Mouse (Mus musculus): Measurements from ENCODE around the gene Agrn. TPM values are rescaled to one million over a fixed set of nuclear protein-coding genes. Genes with fewer than 3 reads are reported as not detected.
A peak's percentile ranks its signal among the peaks of the same experiment; 100 is the strongest.

Gene Agrn
- polyA plus RNA-seq, 1 experiment: 98.6 TPM

DNA sequence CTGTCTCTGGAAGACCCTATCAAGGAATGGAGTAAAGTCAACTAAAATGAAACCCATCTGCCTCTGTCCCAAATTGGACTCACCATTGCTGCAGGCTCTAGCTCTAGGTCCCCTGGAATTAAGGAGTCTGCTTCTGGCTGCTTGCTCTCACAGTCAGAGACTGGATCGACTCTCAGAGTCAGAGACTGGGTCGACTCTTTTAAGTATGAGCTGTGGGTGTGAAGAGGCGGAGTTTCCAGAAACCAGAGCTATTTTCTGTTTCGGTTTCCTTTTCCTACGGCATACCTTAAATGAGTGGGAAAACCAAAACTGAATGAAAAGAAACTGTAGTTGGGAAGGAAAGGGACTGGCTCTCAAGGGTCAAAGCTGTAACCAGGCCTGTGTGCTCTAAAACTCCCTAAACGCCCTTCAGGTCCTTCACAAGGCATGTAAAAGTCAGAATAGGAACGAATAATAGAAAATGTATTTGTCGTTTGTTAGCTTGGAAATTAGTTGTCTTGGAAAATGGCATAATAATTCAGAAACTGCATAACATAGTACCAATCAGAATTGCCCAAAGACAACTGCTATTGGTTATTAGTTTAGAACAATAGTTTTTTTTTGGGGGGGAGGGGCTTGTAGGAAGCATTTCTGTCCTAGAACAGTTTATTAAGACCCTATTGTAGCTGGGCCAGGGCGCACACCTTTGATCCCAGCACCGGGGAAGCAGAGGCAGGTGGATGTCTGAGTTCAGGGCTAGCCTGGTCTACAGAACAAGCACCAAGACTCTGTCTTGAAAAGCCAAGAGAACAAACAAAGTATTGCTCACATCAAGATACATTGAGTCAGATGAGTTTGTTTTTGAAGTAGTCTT lies 3.6 kb upstream of the Agrn start, which contains the start of gene Isg15:
TSS of gene Isg15 (minus strand) at position 196 of the 853 bp plus-strand sequence.
- Histone ChIP-seq H3K27me3 (replicated peaks; ENCODE audit: control insufficient read depth, insufficient read depth, low read length) (no peaks in the 10 kb centered on the region), H3K27ac (ENCODE audit: insufficient read depth, low read depth, low read length) (peak within 1 kb of the TSS; percentile 66; the same call in 1 of the 2 replicates), H3K36me3 (ENCODE audit: control insufficient read depth, insufficient read depth, low read length) (no peaks in the 10 kb centered on the region), H3K4me3 (ENCODE audit: insufficient read depth, low read depth, low read length) (peak within 1 kb of the TSS; percentile 40), H3K4me1 (ENCODE audit: control insufficient read depth, insufficient read depth, low read length) (peaks cover 4% of the 10 kb centered on the region)
- DNase-seq: peak; percentile 64
- TF ChIP-seq CTCF (conservative IDR thresholded peaks at IDR 0.05; ENCODE audit: insufficient read depth, insufficient read length, low read depth, low read length): no peak
- no peak for TF ChIP-seq POLR2A (IDR thresholded peaks at IDR 0.05; ENCODE audit: low read depth, low read length)
- 42% methylated on average over 10 of the region's 10 CpGs for WGBS

DNA sequence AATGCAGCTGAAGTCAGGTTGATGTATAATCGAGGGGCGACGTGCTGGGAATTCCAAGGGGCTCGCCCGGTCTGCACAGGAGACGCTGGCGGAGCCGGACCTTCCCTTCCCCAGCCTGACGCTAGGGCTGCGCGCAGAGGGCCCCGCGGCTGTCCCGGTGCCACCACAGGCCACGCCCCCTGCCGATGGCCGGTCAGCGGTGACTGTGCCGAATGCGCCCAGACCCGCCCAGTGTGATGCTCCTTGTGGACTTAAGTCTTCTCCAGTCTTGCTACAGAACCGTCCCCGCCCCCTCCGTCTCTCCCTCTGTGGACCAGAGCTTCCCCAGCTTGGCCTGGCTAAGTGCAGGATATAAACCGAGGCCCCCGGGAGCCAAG lies 529 bp upstream of the Agrn start:
- H3K27me3 ChIP-seq (replicated peaks; ENCODE audit: control insufficient read depth, insufficient read depth, low read length): no peaks in the 10 kb centered on the region
- WGBS: 2% methylated on average over 26 of the region's 26 CpGs
- TF ChIP-seq POLR2A (IDR thresholded peaks at IDR 0.05; ENCODE audit: low read depth, low read length) (no peak), CTCF (conservative IDR thresholded peaks at IDR 0.05; ENCODE audit: insufficient read depth, insufficient read length, low read depth, low read length) (0 out of 2 replicates have a peak, but pooled peaks have one; percentile 5)
- H3K4me1 ChIP-seq (ENCODE audit: control insufficient read depth, insufficient read depth, low read length): peaks cover 22% of the 10 kb centered on the region
- H3K27ac ChIP-seq (ENCODE audit: insufficient read depth, low read depth, low read length): peak overlapping the region; percentile 58; the same call in 1 of the 2 replicates
- DNase-seq: peak; percentile 95
- peak overlapping the region; percentile 60 for H3K4me3 ChIP-seq (ENCODE audit: insufficient read depth, low read depth, low read length)
- no peaks in the 10 kb centered on the region for H3K36me3 ChIP-seq (ENCODE audit: control insufficient read depth, insufficient read depth, low read length)

DNA sequence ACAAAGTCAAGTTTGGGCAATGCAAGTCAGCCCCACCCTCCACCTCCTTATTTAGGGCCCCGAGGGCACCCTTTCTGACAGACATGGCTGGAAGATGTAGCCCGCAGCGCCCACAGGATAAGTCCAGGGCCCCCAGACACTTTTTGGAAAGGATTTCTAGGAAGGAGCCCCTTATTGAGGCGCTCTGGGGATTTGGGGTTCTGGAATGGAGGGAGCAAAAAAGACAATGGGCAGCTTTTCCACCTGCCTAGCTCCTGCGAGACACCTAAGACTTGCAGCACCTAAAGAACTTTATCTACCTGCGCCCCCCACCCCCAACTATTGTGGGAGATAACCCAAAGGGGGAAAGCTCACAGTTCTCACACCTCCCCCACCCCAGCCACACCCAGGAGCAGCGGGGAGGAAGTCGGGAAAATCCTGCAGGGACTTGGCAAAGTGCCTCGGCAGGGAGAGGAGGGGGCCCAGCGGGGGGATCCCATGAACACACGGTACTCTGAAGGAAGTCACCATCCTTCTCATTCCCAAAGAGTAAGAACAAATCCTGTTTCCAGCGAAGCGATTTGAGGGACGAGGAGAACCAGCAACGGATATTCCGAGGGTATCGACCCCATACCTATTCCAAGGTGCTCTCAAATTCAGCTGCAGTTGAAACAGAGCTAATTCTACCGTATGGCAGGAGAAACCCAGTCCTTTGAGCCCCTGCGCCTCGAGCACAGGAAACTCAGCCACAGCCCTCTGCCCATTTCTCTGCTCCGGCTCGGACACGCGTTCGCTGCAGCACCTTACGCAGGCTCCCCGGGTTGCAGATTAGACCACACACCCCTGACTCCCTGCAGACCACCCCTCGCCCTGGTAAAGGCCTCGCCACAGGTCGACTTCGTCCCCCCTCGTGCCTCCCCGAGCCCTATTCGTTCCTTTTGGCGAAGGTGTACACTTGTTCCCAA lies 1.1 kb downstream of the Agrn start:
- DNase-seq: peak; percentile 69
- Histone ChIP-seq H3K36me3 (ENCODE audit: control insufficient read depth, insufficient read depth, low read length) (no peaks in the 10 kb centered on the region), H3K27me3 (replicated peaks; ENCODE audit: control insufficient read depth, insufficient read depth, low read length) (no peaks in the 10 kb centered on the region), H3K27ac (ENCODE audit: insufficient read depth, low read depth, low read length) (peak overlapping the region; percentile 1; the same call in 1 of the 2 replicates), H3K4me3 (ENCODE audit: insufficient read depth, low read depth, low read length) (peak overlapping the region; percentile 90), H3K4me1 (ENCODE audit: control insufficient read depth, insufficient read depth, low read length) (peaks cover 32% of the 10 kb centered on the region)
- 8% methylated on average over 35 of the region's 35 CpGs for WGBS
- TF ChIP-seq CTCF (conservative IDR thresholded peaks at IDR 0.05; ENCODE audit: insufficient read depth, insufficient read length, low read depth, low read length) (no peak), POLR2A (IDR thresholded peaks at IDR 0.05; ENCODE audit: low read depth, low read length) (no peak)

DNA sequence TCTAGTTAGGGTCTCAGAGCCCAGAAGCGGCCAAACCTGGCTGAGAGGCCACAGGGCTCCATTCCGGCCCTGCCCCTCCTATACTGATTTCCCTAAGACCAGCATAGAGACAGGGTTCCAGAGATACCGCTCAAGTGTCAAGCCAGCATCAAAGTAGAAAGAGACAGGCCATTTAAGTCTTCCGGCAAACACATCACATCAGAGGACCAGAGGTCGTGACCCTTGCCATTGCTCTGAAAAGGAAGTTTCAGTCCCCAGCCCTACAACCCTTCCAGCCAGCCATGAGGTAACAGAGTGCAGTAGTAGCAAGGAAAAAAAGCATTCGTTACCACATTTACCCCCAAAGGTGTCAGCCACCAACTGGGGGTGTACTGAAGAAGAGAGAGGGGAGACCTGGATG lies 2.9 kb downstream of the Agrn start:
- Histone ChIP-seq H3K4me1 (ENCODE audit: control insufficient read depth, insufficient read depth, low read length) (peaks cover 46% of the 10 kb centered on the region), H3K4me3 (ENCODE audit: insufficient read depth, low read depth, low read length) (no peak overlapping the region), H3K27ac (ENCODE audit: insufficient read depth, low read depth, low read length) (no peak overlapping the region), H3K36me3 (ENCODE audit: control insufficient read depth, insufficient read depth, low read length) (no peaks in the 10 kb centered on the region), H3K27me3 (replicated peaks; ENCODE audit: control insufficient read depth, insufficient read depth, low read length) (no peaks in the 10 kb centered on the region)
- TF ChIP-seq CTCF (conservative IDR thresholded peaks at IDR 0.05; ENCODE audit: insufficient read depth, insufficient read length, low read depth, low read length) (no peak), POLR2A (IDR thresholded peaks at IDR 0.05; ENCODE audit: low read depth, low read length) (no peak)
- DNase-seq: no peak
- WGBS: 60% methylated on average over 6 of the region's 6 CpGs

DNA sequence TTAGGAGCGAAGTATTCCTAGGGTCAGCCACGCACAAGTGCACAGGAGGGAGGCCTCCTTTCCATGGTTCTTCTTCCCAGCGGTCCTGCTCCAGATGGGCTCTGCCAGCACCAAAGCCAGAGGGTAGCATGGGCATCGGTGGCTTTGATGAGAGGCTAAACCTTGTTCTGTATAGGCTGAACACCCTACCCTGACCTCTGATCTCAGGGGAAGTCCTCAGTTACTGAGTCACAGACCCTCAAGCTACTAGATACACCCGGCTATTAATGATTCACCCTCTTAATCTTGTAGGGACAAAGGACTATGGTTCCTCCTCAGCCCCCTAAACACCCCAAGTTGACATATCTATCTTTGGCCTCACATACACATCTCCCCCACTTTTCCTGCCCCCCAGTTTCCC lies 3.4 kb downstream of the Agrn start:
- Histone ChIP-seq H3K36me3 (ENCODE audit: control insufficient read depth, insufficient read depth, low read length) (no peaks in the 10 kb centered on the region), H3K27ac (ENCODE audit: insufficient read depth, low read depth, low read length) (peak overlapping the region; percentile 64), H3K27me3 (replicated peaks; ENCODE audit: control insufficient read depth, insufficient read depth, low read length) (no peaks in the 10 kb centered on the region), H3K4me1 (ENCODE audit: control insufficient read depth, insufficient read depth, low read length) (peaks cover 50% of the 10 kb centered on the region), H3K4me3 (ENCODE audit: insufficient read depth, low read depth, low read length) (no peak overlapping the region)
- 55% methylated on average over 5 of the region's 5 CpGs for WGBS
- peak; percentile 49 for DNase-seq
- no peak for TF ChIP-seq POLR2A (IDR thresholded peaks at IDR 0.05; ENCODE audit: low read depth, low read length)
- TF ChIP-seq CTCF (conservative IDR thresholded peaks at IDR 0.05; ENCODE audit: insufficient read depth, insufficient read length, low read depth, low read length): no peak

DNA sequence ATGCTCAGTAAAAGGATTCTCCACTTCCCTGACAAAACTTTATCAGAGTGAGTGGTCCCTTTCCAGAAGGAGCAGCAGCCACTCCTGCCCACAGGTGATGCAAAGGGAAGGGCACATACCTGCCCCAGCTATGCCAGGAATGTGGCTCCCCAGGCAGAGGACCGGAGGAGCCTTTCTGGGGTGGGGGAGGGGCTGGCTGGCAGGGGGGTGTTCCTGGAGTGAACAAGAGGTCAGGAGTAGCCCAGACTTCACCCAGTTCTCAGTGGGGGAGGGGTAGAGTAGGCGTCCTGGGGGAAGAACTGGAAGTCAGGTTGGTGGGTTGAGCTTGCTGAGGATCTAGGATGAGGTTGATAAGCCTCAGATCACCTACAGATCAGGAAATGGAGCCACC lies 4.1 kb downstream of the Agrn start:
- peak; percentile 71 for DNase-seq
- Histone ChIP-seq H3K4me3 (ENCODE audit: insufficient read depth, low read depth, low read length) (no peak overlapping the region), H3K27me3 (replicated peaks; ENCODE audit: control insufficient read depth, insufficient read depth, low read length) (no peaks in the 10 kb centered on the region), H3K36me3 (ENCODE audit: control insufficient read depth, insufficient read depth, low read length) (no peaks in the 10 kb centered on the region), H3K27ac (ENCODE audit: insufficient read depth, low read depth, low read length) (peak overlapping the region; percentile 98), H3K4me1 (ENCODE audit: control insufficient read depth, insufficient read depth, low read length) (peaks cover 56% of the 10 kb centered on the region)
- TF ChIP-seq CTCF (conservative IDR thresholded peaks at IDR 0.05; ENCODE audit: insufficient read depth, insufficient read length, low read depth, low read length) (no peak), POLR2A (IDR thresholded peaks at IDR 0.05; ENCODE audit: low read depth, low read length) (no peak)
- WGBS: 25% methylated on average over 2 of the region's 2 CpGs

Data from kidney, adult 2 months (tissue).